Mouse (Mus musculus): ENCODE measurements at regions not wholly inside any gene's neighbourhood (a gene's known extent, or its start where the extent isn't known, plus 50 kb on each side); places are given as distances from the start of the nearest gene placed in this dataset.

DNA sequence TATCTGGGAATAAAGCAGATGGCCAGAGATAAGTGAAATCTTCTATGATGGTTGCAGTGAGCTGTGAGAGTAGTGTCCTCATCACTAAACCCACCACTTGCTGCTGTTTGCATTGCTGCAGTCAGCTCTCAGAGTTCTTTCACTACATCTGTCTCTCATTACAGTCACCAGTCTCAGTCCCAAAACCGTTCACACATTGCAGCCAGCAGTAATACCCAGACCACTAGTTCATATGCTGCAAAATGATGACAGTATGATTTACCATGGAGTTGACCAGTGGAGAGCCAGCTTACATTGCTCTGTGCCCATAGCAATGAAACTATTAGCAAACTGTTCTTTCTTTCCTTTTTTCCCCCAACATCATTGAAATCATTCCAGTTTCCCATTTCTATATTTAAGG lies 718.6 kb downstream of the Tlr4 start:
- H3K27me3 ChIP-seq (replicated peaks; ENCODE audit: control insufficient read depth, insufficient read depth, low read length) = no peaks in the 10 kb centered on the region
- no peak for TF ChIP-seq CTCF (IDR thresholded peaks at IDR 0.05; ENCODE audit: low read depth)
- 70% methylated on average over 1 of the region's 1 CpGs for WGBS
- H3K9ac ChIP-seq (ENCODE audit: low read depth, low read length) = no peak overlapping the region
- H3K4me3 ChIP-seq (ENCODE audit: low read depth, low read length) = no peak overlapping the region
- H3K36me3 ChIP-seq (ENCODE audit: control insufficient read depth, insufficient read depth) = no peaks in the 10 kb centered on the region
- no peaks in the 10 kb centered on the region for H3K4me1 ChIP-seq (replicated peaks; ENCODE audit: control insufficient read depth, insufficient read depth, low read length)
- no peaks in the 10 kb centered on the region for H3K9me3 ChIP-seq (ENCODE audit: control insufficient read depth)
- ATAC-seq = no peak
- H3K4me2 ChIP-seq (replicated peaks; ENCODE audit: low read depth) = no peak overlapping the region
- H3K27ac ChIP-seq (ENCODE audit: low read depth, low read length) = no peak overlapping the region

DNA sequence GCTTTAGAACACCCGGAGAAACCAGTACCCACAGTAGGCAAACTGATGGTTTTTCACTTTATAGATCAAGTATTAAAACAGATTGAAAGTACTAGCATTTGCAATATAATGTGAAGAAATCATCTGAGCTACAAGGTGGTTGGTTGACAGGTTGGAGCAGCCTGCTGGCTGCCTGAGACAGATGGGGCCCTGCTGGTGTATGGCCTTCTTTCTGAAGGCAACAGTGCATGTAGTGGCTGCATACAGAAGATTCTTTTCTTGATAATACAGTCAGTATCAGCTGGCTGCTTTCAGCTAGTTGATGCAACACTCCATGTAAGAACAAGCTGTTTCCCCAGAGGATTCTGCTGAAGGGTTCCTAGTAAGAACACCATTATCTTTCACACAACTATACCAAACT lies 720.6 kb downstream of the Tlr4 start:
- no peak for ATAC-seq
- H3K27ac ChIP-seq (ENCODE audit: low read depth, low read length) = no peak overlapping the region
- no peak overlapping the region for H3K9ac ChIP-seq (ENCODE audit: low read depth, low read length)
- H3K36me3 ChIP-seq (ENCODE audit: control insufficient read depth, insufficient read depth) = no peaks in the 10 kb centered on the region
- no peaks in the 10 kb centered on the region for H3K4me1 ChIP-seq (replicated peaks; ENCODE audit: control insufficient read depth, insufficient read depth, low read length)
- no peak for TF ChIP-seq CTCF (IDR thresholded peaks at IDR 0.05; ENCODE audit: low read depth)
- no peaks in the 10 kb centered on the region for H3K9me3 ChIP-seq (ENCODE audit: control insufficient read depth)
- no peaks in the 10 kb centered on the region for H3K27me3 ChIP-seq (replicated peaks; ENCODE audit: control insufficient read depth, insufficient read depth, low read length)
- no peak overlapping the region for H3K4me2 ChIP-seq (replicated peaks; ENCODE audit: low read depth)
- 97% methylated on average over 1 of the region's 1 CpGs for WGBS
- H3K4me3 ChIP-seq (ENCODE audit: low read depth, low read length) = no peak overlapping the region

GRCm38 (mm10) chr4:67553511-67553910 lies 726.1 kb downstream of the Tlr4 start:
- TF ChIP-seq CTCF (IDR thresholded peaks at IDR 0.05; ENCODE audit: low read depth) = no peak
- no peaks in the 10 kb centered on the region for H3K27me3 ChIP-seq (replicated peaks; ENCODE audit: control insufficient read depth, insufficient read depth, low read length)
- 83% methylated on average over 3 of the region's 3 CpGs for WGBS
- no peak overlapping the region for H3K27ac ChIP-seq (ENCODE audit: low read depth, low read length)
- H3K9me3 ChIP-seq (ENCODE audit: control insufficient read depth) = no peaks in the 10 kb centered on the region
- H3K36me3 ChIP-seq (ENCODE audit: control insufficient read depth, insufficient read depth) = no peaks in the 10 kb centered on the region
- H3K4me3 ChIP-seq (ENCODE audit: low read depth, low read length) = no peak overlapping the region
- no peak overlapping the region for H3K9ac ChIP-seq (ENCODE audit: low read depth, low read length)
- no peaks in the 10 kb centered on the region for H3K4me1 ChIP-seq (replicated peaks; ENCODE audit: control insufficient read depth, insufficient read depth, low read length)
- no peak for ATAC-seq
- H3K4me2 ChIP-seq (replicated peaks; ENCODE audit: low read depth) = no peak overlapping the region

GRCm38 (mm10) chr4:67574816-67575215 lies 747.4 kb downstream of the Tlr4 start:
- Histone ChIP-seq H3K4me2 (replicated peaks; ENCODE audit: low read depth) (no peak overlapping the region), H3K27ac (ENCODE audit: low read depth, low read length) (no peak overlapping the region), H3K4me1 (replicated peaks; ENCODE audit: control insufficient read depth, insufficient read depth, low read length) (no peaks in the 10 kb centered on the region), H3K36me3 (ENCODE audit: control insufficient read depth, insufficient read depth) (no peaks in the 10 kb centered on the region), H3K27me3 (replicated peaks; ENCODE audit: control insufficient read depth, insufficient read depth, low read length) (no peaks in the 10 kb centered on the region), H3K4me3 (ENCODE audit: low read depth, low read length) (no peak overlapping the region), H3K9ac (ENCODE audit: low read depth, low read length) (no peak overlapping the region), H3K9me3 (ENCODE audit: control insufficient read depth) (no peaks in the 10 kb centered on the region)
- ATAC-seq = no peak
- no peak for TF ChIP-seq CTCF (IDR thresholded peaks at IDR 0.05; ENCODE audit: low read depth)
- WGBS = 86% methylated on average over 3 of the region's 3 CpGs

DNA sequence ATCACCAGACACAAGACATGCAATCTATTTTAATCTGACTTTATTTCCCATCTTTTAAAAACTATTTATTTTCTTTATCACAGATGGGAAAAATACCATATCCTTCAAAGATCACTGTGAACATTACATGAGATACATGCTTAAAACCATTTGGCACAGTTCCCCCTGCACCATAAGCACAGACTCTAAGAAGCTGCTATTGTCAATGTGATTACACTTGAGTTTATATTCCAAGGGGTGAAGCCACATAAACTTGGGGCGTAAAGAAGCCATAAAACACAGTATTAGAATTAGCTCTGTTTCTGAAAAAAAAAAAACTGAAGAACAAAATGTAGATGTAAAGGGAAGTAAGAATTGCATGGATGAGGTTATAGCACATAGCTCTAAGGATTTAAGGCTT lies 762.1 kb downstream of the Tlr4 start:
- WGBS = 71% methylated on average over 1 of the region's 1 CpGs
- H3K4me3 ChIP-seq (ENCODE audit: low read depth, low read length) = no peak overlapping the region
- no peak for TF ChIP-seq CTCF (IDR thresholded peaks at IDR 0.05; ENCODE audit: low read depth)
- H3K9me3 ChIP-seq (ENCODE audit: control insufficient read depth) = no peaks in the 10 kb centered on the region
- H3K4me1 ChIP-seq (replicated peaks; ENCODE audit: control insufficient read depth, insufficient read depth, low read length) = no peaks in the 10 kb centered on the region
- ATAC-seq = no peak
- no peak overlapping the region for H3K4me2 ChIP-seq (replicated peaks; ENCODE audit: low read depth)
- H3K27ac ChIP-seq (ENCODE audit: low read depth, low read length) = no peak overlapping the region
- H3K9ac ChIP-seq (ENCODE audit: low read depth, low read length) = no peak overlapping the region
- no peaks in the 10 kb centered on the region for H3K27me3 ChIP-seq (replicated peaks; ENCODE audit: control insufficient read depth, insufficient read depth, low read length)
- H3K36me3 ChIP-seq (ENCODE audit: control insufficient read depth, insufficient read depth) = no peaks in the 10 kb centered on the region

DNA sequence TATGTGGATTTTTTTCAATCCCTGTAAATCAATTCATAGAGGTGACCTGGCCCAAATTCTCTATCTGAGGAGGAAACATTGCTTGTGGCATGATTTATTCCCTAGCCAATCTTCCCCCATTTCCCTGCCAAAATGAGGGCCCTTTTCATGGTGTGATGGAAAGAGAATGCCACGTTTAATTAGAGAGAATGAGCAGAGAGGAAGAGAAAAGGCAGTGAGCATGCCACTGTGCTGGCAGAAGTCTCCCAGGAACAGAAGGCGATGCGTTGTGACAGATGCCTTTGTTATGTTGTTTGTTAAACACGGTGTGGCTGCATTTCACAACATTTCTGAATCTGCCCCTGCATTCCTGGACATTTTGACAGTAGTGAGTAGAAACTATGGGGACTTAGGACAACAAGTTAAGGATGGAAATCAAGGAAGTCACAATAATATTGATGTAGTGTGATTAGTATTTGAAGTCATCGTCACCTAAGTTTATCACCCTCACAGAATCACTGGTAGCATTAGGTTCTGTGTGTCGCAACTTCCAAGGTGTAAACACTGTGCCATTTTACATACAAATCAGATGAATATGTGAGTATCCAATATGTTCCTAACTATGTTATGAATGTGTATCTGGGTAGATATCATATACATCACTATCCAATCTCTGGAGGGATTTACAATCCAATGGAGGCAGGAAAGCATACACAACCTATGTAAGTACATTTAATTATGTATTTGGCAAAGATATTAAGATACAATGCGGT lies 762.8 kb downstream of the Tlr4 start:
- Histone ChIP-seq H3K4me3 (ENCODE audit: low read depth, low read length) (no peak overlapping the region), H3K27ac (ENCODE audit: low read depth, low read length) (no peak overlapping the region), H3K27me3 (replicated peaks; ENCODE audit: control insufficient read depth, insufficient read depth, low read length) (no peaks in the 10 kb centered on the region), H3K36me3 (ENCODE audit: control insufficient read depth, insufficient read depth) (no peaks in the 10 kb centered on the region), H3K9me3 (ENCODE audit: control insufficient read depth) (no peaks in the 10 kb centered on the region), H3K4me2 (replicated peaks; ENCODE audit: low read depth) (no peak overlapping the region), H3K4me1 (replicated peaks; ENCODE audit: control insufficient read depth, insufficient read depth, low read length) (no peaks in the 10 kb centered on the region), H3K9ac (ENCODE audit: low read depth, low read length) (no peak overlapping the region)
- TF ChIP-seq CTCF (IDR thresholded peaks at IDR 0.05; ENCODE audit: low read depth) = no peak
- 74% methylated on average over 7 of the region's 7 CpGs for WGBS
- ATAC-seq = no peak

DNA sequence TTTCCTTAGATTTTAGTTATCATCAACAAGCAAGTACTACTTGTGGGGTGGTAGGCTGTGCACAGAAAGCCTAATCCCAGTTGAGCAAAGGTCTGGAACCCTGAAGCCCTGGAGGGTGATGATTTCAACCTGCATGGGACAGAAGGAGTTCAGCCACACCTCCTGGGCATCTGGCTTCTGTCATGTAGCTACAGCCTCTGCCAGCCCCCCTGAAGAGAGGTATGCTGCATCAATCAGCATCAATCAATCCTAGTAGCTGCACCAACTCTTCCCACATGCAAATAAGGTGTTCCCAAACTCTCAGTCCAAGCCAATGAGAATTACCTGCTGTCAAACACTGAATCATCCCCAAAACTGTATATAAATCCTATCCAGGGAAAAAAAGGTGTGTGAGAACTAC lies 779.8 kb downstream of the Tlr4 start:
- H3K4me1 ChIP-seq (replicated peaks; ENCODE audit: control insufficient read depth, insufficient read depth, low read length) = no peaks in the 10 kb centered on the region
- H3K36me3 ChIP-seq (ENCODE audit: control insufficient read depth, insufficient read depth) = no peaks in the 10 kb centered on the region
- H3K27ac ChIP-seq (ENCODE audit: low read depth, low read length) = no peak overlapping the region
- H3K9me3 ChIP-seq (ENCODE audit: control insufficient read depth) = no peaks in the 10 kb centered on the region
- no peak for TF ChIP-seq CTCF (IDR thresholded peaks at IDR 0.05; ENCODE audit: low read depth)
- no peak for ATAC-seq
- no peaks in the 10 kb centered on the region for H3K27me3 ChIP-seq (replicated peaks; ENCODE audit: control insufficient read depth, insufficient read depth, low read length)
- H3K4me3 ChIP-seq (ENCODE audit: low read depth, low read length) = no peak overlapping the region
- no peak overlapping the region for H3K4me2 ChIP-seq (replicated peaks; ENCODE audit: low read depth)
- no peak overlapping the region for H3K9ac ChIP-seq (ENCODE audit: low read depth, low read length)

Measured in intestine, postnatal 0 days (tissue).